Mouse (Mus musculus) liver, adult (tissue): ENCODE data around the gene Gm44.

Source experiments
- GATA4 ChIP-seq: IDR thresholded peaks from 2 replicates; pipeline ENCODE4 v1.6.1; 2014; ENCODE audit warnings: mild to moderate bottlenecking, low read length; ENCODE audit not compliant: insufficient replicate concordance

Gene Gm44

DNA sequence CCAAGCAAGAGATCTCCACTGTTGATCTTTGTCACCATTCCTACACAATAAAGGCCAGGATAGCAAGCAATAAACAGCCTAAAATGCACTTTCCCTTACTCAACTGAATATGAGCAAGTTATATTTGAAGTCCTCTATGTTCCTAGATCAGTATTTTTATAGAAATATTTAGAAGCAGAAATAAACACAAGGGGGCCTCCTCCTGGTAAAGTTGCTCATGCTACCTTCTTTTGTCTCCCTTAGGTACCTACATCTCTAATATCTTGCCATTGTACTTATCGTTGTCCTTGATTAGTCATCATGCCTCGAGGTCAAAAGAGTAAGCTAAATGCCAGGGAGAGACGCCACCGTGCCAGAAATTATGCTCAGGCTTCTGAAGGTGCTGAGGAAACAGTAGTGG lies at the start of gene Gm44:
Gene Gm44 (plus strand): TSS at position 301 of the 400 bp plus-strand sequence.
- no peak for TF ChIP-seq GATA4

DNA sequence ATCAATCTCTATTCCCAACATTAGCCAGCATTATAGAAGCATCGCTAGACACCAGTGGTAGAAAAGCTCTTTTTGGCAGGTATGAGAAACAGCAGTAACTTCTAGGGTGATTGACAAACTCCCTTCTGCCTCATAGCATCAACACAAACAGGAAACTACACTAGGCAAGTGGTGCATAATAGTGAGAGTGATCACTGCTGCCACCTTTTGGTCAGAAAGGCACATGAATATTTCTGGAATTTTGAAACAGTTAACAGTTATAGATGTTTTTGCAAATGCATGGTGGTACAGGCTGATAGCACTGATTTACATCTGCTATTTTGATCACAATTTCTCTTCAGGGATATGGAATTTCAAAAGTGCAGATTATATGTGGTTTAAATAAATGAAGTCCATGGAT lies 36.0 kb downstream of the Gm44 start:
- no peak for TF ChIP-seq GATA4
